Mouse (Mus musculus): Measurements from ENCODE around the gene Ift81. TPM values are rescaled to one million over a fixed set of nuclear protein-coding genes. Genes with fewer than 3 reads are reported as not detected.
A peak's percentile ranks its signal among the peaks of the same experiment; 100 is the strongest.

Gene Ift81
- polyA plus RNA-seq, 1 experiment from 2014 or later, result 37.2 TPM

GRCm38 (mm10) chr5:122543392-122543791 is 70.9 kb downstream of the Ift81 start:
- H3K4me3 ChIP-seq (replicated peaks), result no peak overlapping the region
- ATAC-seq (ENCODE audit: insufficient read depth, low FRiP score, low read depth), result no peak

GRCm38 (mm10) chr5:122541871-122542270 is 72.4 kb downstream of the Ift81 start:
- H3K9me3 ChIP-seq, result no peaks in the 10 kb centered on the region
- H3K27me3 ChIP-seq (replicated peaks), result no peaks in the 10 kb centered on the region
- H3K27ac ChIP-seq, result no peak overlapping the region
- H3K4me2 ChIP-seq, result no peak overlapping the region
- H3K4me3 ChIP-seq (replicated peaks), result no peak overlapping the region
- no peaks in the 10 kb centered on the region for H3K36me3 ChIP-seq
- H3K4me1 ChIP-seq, result no peaks in the 10 kb centered on the region
- ATAC-seq (ENCODE audit: insufficient read depth, low FRiP score, low read depth), result no peak
- no peak overlapping the region for H3K9ac ChIP-seq
- WGBS, result 60% methylated on average over 8 of the region's 8 CpGs

More at GRCm38 (mm10) chr5:122543392-122543791, 70.9 kb downstream of the Ift81 start:
- WGBS, result 87% methylated on average over 6 of the region's 6 CpGs
- H3K9ac ChIP-seq, result no peak overlapping the region
- H3K4me2 ChIP-seq, result no peak overlapping the region
- no peaks in the 10 kb centered on the region for H3K9me3 ChIP-seq
- 0 out of 2 replicates have a peak, but pooled peaks cover 5% of the 10 kb centered on the region for H3K4me1 ChIP-seq
- no peak overlapping the region for H3K27ac ChIP-seq
- H3K36me3 ChIP-seq, result no peaks in the 10 kb centered on the region
- H3K27me3 ChIP-seq (replicated peaks), result no peaks in the 10 kb centered on the region

DNA sequence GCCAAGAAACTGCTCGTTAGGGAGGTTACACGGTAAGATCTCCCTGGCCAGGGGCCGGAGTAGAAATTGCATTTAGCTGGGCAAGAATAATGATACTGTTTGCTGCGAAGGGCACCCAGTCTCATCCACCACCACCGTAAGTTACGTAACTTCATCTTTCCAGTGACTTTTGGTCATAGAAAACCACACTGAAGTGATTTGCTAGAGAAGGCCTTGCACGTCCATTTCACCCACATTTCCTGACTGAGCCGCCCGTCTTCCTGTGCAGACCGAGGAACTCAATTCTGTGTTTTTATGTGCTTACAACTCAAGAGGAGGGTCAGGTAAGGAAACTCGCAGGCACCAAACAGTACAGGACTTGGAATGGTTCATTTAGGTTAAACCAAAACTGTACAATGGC is 76.2 kb downstream of the Ift81 start:
- 90% methylated on average over 11 of the region's 11 CpGs for WGBS
- no peaks in the 10 kb centered on the region for H3K27me3 ChIP-seq (replicated peaks)

GRCm38 (mm10) chr5:122537654-122538053 is 76.7 kb downstream of the Ift81 start:
- Histone ChIP-seq H3K9ac (no peak overlapping the region), H3K9me3 (no peaks in the 10 kb centered on the region), H3K4me2 (no peak overlapping the region), H3K36me3 (no peaks in the 10 kb centered on the region), H3K4me3 (replicated peaks) (no peak overlapping the region), H3K27me3 (replicated peaks) (no peaks in the 10 kb centered on the region), H3K27ac (no peak overlapping the region), H3K4me1 (no peaks in the 10 kb centered on the region)
- WGBS, result 94% methylated on average over 5 of the region's 5 CpGs
- no peak for ATAC-seq (ENCODE audit: insufficient read depth, low FRiP score, low read depth)

More for the DNA sequence above, 76.2 kb downstream of the Ift81 start:
- Histone ChIP-seq H3K27ac (no peak overlapping the region), H3K36me3 (no peaks in the 10 kb centered on the region), H3K4me1 (no peaks in the 10 kb centered on the region), H3K4me2 (no peak overlapping the region), H3K9ac (no peak overlapping the region), H3K4me3 (replicated peaks) (no peak overlapping the region), H3K9me3 (no peaks in the 10 kb centered on the region)
- no peak for ATAC-seq (ENCODE audit: insufficient read depth, low FRiP score, low read depth)

DNA sequence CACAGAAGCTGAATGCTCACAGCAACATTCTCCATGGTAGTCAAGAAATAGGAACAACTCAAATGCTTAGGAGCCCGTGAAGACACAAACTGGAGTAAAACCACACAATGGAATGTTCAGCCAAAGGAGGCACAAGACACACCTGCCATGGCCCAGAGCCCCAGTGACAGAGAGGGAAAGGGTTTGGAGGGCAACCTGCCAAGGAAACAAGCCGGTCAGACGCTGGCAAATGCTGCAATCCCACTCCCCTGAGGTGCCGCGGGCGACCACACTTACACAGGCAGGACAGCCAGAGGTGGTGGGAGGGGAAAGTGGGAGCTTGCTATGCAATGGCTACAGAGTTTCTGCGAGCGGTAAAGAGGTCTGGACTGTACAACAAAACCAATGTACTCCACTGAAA is 80.4 kb downstream of the Ift81 start:
- WGBS, result 79% methylated on average over 8 of the region's 8 CpGs
- H3K4me1 ChIP-seq, result peaks cover 17% of the 10 kb centered on the region
- H3K4me3 ChIP-seq (replicated peaks), result no peak overlapping the region
- no peaks in the 10 kb centered on the region for H3K9me3 ChIP-seq
- no peak overlapping the region for H3K27ac ChIP-seq
- ATAC-seq (ENCODE audit: insufficient read depth, low FRiP score, low read depth), result no peak
- no peaks in the 10 kb centered on the region for H3K36me3 ChIP-seq
- H3K4me2 ChIP-seq, result no peak overlapping the region
- no peaks in the 10 kb centered on the region for H3K27me3 ChIP-seq (replicated peaks)
- H3K9ac ChIP-seq, result no peak overlapping the region

DNA sequence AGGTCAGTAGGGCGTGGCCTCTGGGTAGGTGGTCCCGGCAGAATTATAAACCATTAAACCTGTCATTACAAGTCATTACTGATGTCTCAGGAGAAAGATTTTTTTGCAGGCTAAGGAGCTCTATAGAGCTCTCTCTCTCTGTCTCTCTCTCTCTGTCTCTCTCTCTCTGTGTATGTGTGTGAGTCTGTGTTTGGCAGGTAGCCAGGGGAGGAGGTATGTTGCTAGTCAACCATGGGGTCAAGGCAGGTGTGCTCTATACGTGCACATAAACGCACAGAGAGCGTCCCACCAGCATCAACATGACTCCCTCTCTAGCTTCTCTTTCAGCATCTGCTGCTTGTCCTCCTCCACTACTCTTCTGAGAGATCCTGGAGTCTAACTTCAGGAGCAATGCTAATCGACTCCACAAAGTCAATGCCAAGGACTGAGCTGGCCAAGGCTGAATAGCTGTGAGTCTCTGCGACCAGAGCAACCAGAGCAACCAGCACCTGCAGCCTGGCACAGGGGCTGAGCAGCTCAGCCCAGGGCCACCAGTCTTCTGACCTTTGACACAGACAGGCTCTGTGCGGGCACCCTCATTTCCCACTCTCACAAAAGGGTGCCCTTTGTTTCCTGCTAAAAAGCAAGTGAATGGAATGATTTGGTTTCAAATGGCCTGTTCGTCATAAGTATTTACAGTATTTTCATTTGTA is 84.3 kb downstream of the Ift81 start:
- Histone ChIP-seq H3K4me2 (no peak overlapping the region), H3K27ac (0 out of 2 replicates have a peak overlapping the region, but pooled peaks have one; percentile 80), H3K9ac (no peak overlapping the region), H3K4me3 (replicated peaks) (no peak overlapping the region), H3K9me3 (no peaks in the 10 kb centered on the region), H3K36me3 (no peaks in the 10 kb centered on the region), H3K4me1 (peaks cover 52% of the 10 kb centered on the region), H3K27me3 (replicated peaks) (no peaks in the 10 kb centered on the region)
- no peak for ATAC-seq (ENCODE audit: insufficient read depth, low FRiP score, low read depth)
- WGBS, result 50% methylated on average over 9 of the region's 9 CpGs

DNA sequence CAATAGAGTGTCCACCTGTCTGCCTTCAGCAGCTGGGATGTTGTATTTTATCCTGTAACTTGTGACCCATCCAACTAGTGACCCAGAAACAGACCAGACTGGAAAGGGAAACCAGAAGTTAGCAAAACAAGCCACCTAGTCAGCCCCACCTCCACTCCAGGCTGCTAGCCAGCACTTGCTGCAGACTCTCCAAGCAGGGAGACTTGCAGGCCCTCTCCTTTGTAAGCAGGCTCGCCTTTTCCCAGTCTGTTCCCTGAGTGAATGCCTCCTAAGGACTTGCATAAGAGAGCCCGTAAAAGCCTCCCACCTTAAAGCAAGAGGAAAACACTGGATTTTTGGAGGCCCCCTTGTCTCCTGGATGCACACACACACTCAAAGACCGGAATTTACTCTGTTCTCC is 85.0 kb downstream of the Ift81 start:
- Histone ChIP-seq H3K9me3 (no peaks in the 10 kb centered on the region), H3K27me3 (replicated peaks) (no peaks in the 10 kb centered on the region), H3K4me1 (peaks cover 54% of the 10 kb centered on the region), H3K36me3 (no peaks in the 10 kb centered on the region), H3K9ac (no peak overlapping the region), H3K4me3 (replicated peaks) (no peak overlapping the region), H3K27ac (peak overlapping the region; percentile 80), H3K4me2 (no peak overlapping the region)
- ATAC-seq (ENCODE audit: insufficient read depth, low FRiP score, low read depth), result no peak
- 40% methylated on average over 3 of the region's 3 CpGs for WGBS

GRCm38 (mm10) chr5:122528591-122528990 is 85.7 kb downstream of the Ift81 start:
- H3K4me3 ChIP-seq (replicated peaks), result no peak overlapping the region
- H3K27ac ChIP-seq, result peak overlapping the region; percentile 80
- H3K9ac ChIP-seq, result no peak overlapping the region
- no peaks in the 10 kb centered on the region for H3K36me3 ChIP-seq
- 63% methylated on average over 3 of the region's 3 CpGs for WGBS
- H3K4me2 ChIP-seq, result no peak overlapping the region
- peaks cover 54% of the 10 kb centered on the region for H3K4me1 ChIP-seq
- no peaks in the 10 kb centered on the region for H3K9me3 ChIP-seq
- no peaks in the 10 kb centered on the region for H3K27me3 ChIP-seq (replicated peaks)
- no peak for ATAC-seq (ENCODE audit: insufficient read depth, low FRiP score, low read depth)

GRCm38 (mm10) chr5:122527761-122528160 is 86.6 kb downstream of the Ift81 start:
- Histone ChIP-seq H3K4me2 (no peak overlapping the region), H3K4me3 (replicated peaks) (no peak overlapping the region), H3K9ac (no peak overlapping the region), H3K27ac (peak overlapping the region; percentile 80), H3K9me3 (no peaks in the 10 kb centered on the region), H3K36me3 (no peaks in the 10 kb centered on the region), H3K4me1 (peaks cover 54% of the 10 kb centered on the region), H3K27me3 (replicated peaks) (no peaks in the 10 kb centered on the region)
- no peak for ATAC-seq (ENCODE audit: insufficient read depth, low FRiP score, low read depth)
- 38% methylated on average over 11 of the region's 11 CpGs for WGBS

DNA sequence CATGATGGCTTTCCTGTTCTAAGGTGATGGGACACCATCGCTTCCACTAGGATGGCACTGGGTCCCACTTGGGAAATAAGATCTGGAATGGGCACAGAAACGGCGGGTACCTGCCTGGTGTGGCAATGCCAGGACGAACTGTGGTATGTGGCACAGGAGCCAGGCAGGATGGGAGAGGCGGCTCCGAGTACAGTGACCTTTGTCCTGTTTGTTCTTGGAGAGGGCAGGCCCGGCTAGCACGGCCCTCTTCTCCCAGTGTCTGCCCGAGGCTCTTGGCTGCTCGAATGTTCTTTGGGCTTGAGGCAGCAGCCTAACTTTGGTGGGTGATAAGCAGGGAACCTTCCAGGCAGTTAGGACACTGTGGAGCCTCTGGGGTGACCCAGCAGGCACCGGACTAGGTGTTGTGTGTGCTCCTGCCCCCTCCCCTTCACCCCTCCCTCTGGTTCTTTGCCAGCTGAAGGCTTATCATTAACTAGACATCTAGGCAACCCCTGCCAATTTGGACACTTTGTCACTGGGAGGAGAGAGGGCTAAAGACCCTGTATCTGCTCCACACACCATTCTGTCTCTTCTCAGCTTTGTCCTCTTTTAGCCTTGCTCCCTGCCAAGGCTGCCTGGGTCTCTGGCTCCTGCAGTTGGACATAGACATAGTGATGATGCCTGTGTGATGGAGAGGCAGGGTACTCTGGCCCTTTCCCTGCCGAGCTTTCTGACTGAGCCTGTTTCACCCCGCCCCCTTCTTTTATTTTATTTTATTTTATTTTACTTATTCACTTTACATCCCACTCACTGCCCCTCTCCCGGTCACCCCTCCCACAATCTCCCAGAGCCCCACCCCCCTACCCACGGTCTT is 87.2 kb downstream of the Ift81 start:
- peaks cover 54% of the 10 kb centered on the region for H3K4me1 ChIP-seq
- H3K9ac ChIP-seq, result no peak overlapping the region
- peak overlapping the region; percentile 80 for H3K27ac ChIP-seq
- H3K4me2 ChIP-seq, result no peak overlapping the region
- WGBS, result 55% methylated on average over 15 of the region's 15 CpGs
- no peaks in the 10 kb centered on the region for H3K9me3 ChIP-seq
- ATAC-seq (ENCODE audit: insufficient read depth, low FRiP score, low read depth), result peak; percentile 59; the same call in 1 of the 2 replicates
- H3K36me3 ChIP-seq, result no peaks in the 10 kb centered on the region
- H3K4me3 ChIP-seq (replicated peaks), result no peak overlapping the region
- no peaks in the 10 kb centered on the region for H3K27me3 ChIP-seq (replicated peaks)

GRCm38 (mm10) chr5:122526405-122526804 is 87.9 kb downstream of the Ift81 start:
- Histone ChIP-seq H3K4me1 (peaks cover 54% of the 10 kb centered on the region), H3K4me3 (replicated peaks) (no peak overlapping the region), H3K36me3 (no peaks in the 10 kb centered on the region), H3K27me3 (replicated peaks) (no peaks in the 10 kb centered on the region), H3K9ac (no peak overlapping the region), H3K27ac (peak overlapping the region; percentile 80), H3K9me3 (no peaks in the 10 kb centered on the region), H3K4me2 (no peak overlapping the region)
- 91% methylated on average over 9 of the region's 9 CpGs for WGBS
- ATAC-seq (ENCODE audit: insufficient read depth, low FRiP score, low read depth), result no peak

GRCm38 (mm10) chr5:122525238-122525931 is 88.9 kb downstream of the Ift81 start:
- no peaks in the 10 kb centered on the region for H3K9me3 ChIP-seq
- H3K27ac ChIP-seq, result peak overlapping the region; percentile 79
- H3K27me3 ChIP-seq (replicated peaks), result no peaks in the 10 kb centered on the region
- no peak for ATAC-seq (ENCODE audit: insufficient read depth, low FRiP score, low read depth)
- no peak overlapping the region for H3K4me2 ChIP-seq
- WGBS, result 43% methylated on average over 14 of the region's 14 CpGs
- no peak overlapping the region for H3K4me3 ChIP-seq (replicated peaks)
- no peak overlapping the region for H3K9ac ChIP-seq
- H3K4me1 ChIP-seq, result peaks cover 52% of the 10 kb centered on the region
- H3K36me3 ChIP-seq, result no peaks in the 10 kb centered on the region

Data from stomach, embryonic 15.5 days (tissue).